Mouse (Mus musculus) forebrain, embryonic 16.5 days (tissue): ENCODE results near the gene Zrsr1. TPM values are rescaled to one million over a fixed set of nuclear protein-coding genes. Genes with fewer than 3 reads are reported as not detected.

ENCODE experiments used
- ATAC-seq: fragments of 200-750 bp; cut with Nextera tagmentation; 2 replicates; pipeline ENCODE4 v1.8.0; 2017; ENCODE audit warnings: mild to moderate bottlenecking, moderate library complexity
- H3K27ac ChIP-seq: fragments of 300-500 bp; sonication (generic); 2 replicates; pipeline ENCODE4 v1.5.1; 2014; ENCODE audit warnings: low read length, control low read depth
- H3K27me3 ChIP-seq: fragments of 300-500 bp; sonication (generic); replicated peaks from 2 replicates; pipeline ENCODE4 v1.6.1; 2014; ENCODE audit warnings: low read length; ENCODE audit not compliant: control insufficient read depth, insufficient read depth
- H3K36me3 ChIP-seq: fragments of 300-500 bp; sonication (generic); 2 replicates; pipeline ENCODE4 v1.6.1; 2014; ENCODE audit not compliant: control insufficient read depth, insufficient read depth
- H3K4me1 ChIP-seq: fragments of 300-500 bp; sonication (generic); replicated peaks from 2 replicates; pipeline ENCODE4 v1.6.1; 2014; ENCODE audit warnings: low read length; ENCODE audit not compliant: control insufficient read depth, insufficient read depth
- H3K4me2 ChIP-seq: fragments of 300-500 bp; sonication (generic); 2 replicates; pipeline ENCODE4 v1.6.1; 2014; ENCODE audit warnings: mild to moderate bottlenecking, low read length, control low read depth
- H3K4me3 ChIP-seq: fragments of 300-500 bp; sonication (generic); replicated peaks from 2 replicates; pipeline ENCODE4 v1.5.1; 2014; ENCODE audit warnings: mild to moderate bottlenecking, low read length, control low read depth
- H3K9ac ChIP-seq: fragments of 300-500 bp; sonication (generic); replicated peaks from 2 replicates; pipeline ENCODE4 v1.6.1; 2014; ENCODE audit warnings: low read depth, low read length, control low read depth
- H3K9me3 ChIP-seq: fragments of 300-500 bp; sonication (generic); 2 replicates; pipeline ENCODE4 v1.6.1; 2016; ENCODE audit warnings: low read length; ENCODE audit not compliant: control insufficient read depth
- WGBS: fragments of 180-500 bp; shearing (Covaris S2); extraction: QIAGEN DNeasy Blood & Tissue Kit; methylation state at CpG from one replicate; pipeline ENCODE4 v1.1.7; 2014; 5-methylcytosine and 5-hydroxymethylcytosine counted together
- polyA plus RNA-seq: library from polyadenylated mRNA; unstranded; fragments of >200 nt; fragmentation: Nextera tagmentation; extraction: Ambion mirVana; gene quantifications from 2 replicates; pipeline ENCODE4 v1.2.1, GENCODE M21; 2015

The Zrsr1 gene
- polyA plus RNA-seq, 1 experiment from 2014 or later = 6.6 TPM

DNA sequence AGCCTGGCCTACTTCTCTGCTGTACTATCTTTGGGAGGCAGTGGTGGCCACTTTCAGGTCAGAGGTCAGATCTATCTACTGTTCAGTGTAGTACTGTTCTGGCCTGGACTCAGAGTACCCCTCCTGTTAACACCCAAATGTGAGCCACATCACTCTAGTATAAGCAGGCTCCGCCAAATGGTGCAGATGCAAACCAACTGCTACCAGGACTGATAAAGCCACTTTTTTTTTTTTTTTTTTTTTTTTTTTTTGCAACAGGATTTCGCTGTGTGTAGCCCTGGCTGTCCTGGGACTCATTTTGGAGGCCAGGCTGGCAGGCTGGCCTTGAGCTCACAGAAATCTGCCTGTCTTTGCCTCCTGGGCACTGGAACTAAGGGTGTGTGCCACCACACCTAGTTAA is 32.8 kb upstream of the Zrsr1 start:
- no peaks in the 10 kb centered on the region for H3K27me3 ChIP-seq
- no peaks in the 10 kb centered on the region for H3K9me3 ChIP-seq
- ATAC-seq = no peak
- H3K4me3 ChIP-seq = no peak overlapping the region
- peaks cover 2% of the 10 kb centered on the region; the same call in 1 of the 2 replicates for H3K4me1 ChIP-seq
- H3K9ac ChIP-seq = no peak overlapping the region
- 94% methylated on average over 2 of the region's 2 CpGs for WGBS
- no peak overlapping the region for H3K27ac ChIP-seq
- H3K36me3 ChIP-seq = no peaks in the 10 kb centered on the region
- no peak overlapping the region for H3K4me2 ChIP-seq

DNA sequence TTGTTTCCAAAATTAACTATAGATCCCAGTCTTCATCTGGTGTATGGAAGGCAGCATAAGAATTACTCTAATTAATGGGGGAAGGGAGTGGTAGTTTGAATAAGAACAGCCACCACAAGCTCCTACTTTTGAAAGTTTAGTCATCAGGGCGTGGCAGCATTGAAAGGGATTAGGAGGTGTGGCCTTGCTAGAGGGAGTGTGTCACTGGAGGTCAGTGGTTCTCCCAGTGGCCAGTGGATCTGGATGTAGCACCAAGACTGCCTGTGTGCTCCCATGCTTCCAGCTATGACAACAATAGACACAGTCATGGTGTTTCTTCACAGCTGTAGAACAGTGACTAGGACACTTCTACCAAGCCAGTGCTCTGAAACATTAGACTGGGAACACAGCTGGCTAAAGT is 22.7 kb upstream of the Zrsr1 start:
- Histone ChIP-seq H3K9ac (no peak overlapping the region), H3K4me1 (no peaks in the 10 kb centered on the region), H3K9me3 (no peaks in the 10 kb centered on the region), H3K36me3 (no peaks in the 10 kb centered on the region), H3K27ac (no peak overlapping the region), H3K4me3 (no peak overlapping the region), H3K27me3 (no peaks in the 10 kb centered on the region), H3K4me2 (no peak overlapping the region)
- ATAC-seq = no peak
- WGBS = 76% methylated on average over 1 of the region's 1 CpGs

DNA sequence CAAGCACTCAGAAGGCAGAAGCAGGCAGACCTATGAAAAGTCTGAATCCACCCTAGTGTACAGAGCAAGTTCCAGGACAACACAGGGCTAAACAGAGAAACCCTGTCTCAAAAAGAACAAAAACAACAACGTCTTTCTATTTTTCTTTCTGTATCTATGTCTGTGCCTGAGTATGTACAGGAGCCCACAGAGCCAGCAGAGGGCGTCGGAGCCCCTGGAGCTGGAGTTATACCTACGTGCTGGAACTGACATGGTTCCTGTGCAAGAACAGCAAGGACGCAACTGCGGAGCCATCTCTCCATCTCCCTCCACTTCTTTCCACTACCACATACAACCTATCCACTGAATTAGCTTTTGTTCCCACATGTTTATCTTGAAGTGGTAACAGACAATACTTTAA is 21.7 kb upstream of the Zrsr1 start:
- Histone ChIP-seq H3K27ac (no peak overlapping the region), H3K36me3 (no peaks in the 10 kb centered on the region), H3K9ac (no peak overlapping the region), H3K9me3 (no peaks in the 10 kb centered on the region), H3K4me2 (no peak overlapping the region), H3K4me3 (no peak overlapping the region), H3K4me1 (no peaks in the 10 kb centered on the region), H3K27me3 (no peaks in the 10 kb centered on the region)
- 92% methylated on average over 6 of the region's 6 CpGs for WGBS
- ATAC-seq = no peak

DNA sequence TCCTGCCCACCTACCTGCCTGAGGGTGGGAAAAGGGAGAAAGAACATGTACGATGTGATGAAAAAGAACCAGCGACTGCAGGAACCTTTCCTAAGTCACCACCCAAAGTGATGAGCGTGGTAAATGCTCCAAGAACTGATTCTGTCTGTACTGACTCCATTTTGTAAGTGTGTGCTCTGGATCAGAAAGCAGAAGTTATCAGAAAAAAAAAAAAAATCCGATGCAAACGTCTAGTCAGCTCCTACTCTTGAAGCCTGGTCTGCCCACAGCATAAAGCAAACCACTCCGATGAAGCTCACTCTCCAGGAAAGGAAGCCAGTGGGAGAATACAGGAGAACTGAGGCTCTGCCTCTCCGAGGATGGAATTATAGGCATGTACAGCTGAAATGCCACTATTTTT is 19.1 kb upstream of the Zrsr1 start:
- no peaks in the 10 kb centered on the region for H3K27me3 ChIP-seq
- no peak overlapping the region for H3K27ac ChIP-seq
- H3K9me3 ChIP-seq = no peaks in the 10 kb centered on the region
- no peak overlapping the region for H3K9ac ChIP-seq
- no peak overlapping the region for H3K4me2 ChIP-seq
- H3K4me3 ChIP-seq = no peak overlapping the region
- no peaks in the 10 kb centered on the region; the same call in 1 of the 2 replicates for H3K36me3 ChIP-seq
- 95% methylated on average over 7 of the region's 7 CpGs for WGBS
- no peaks in the 10 kb centered on the region for H3K4me1 ChIP-seq
- no peak for ATAC-seq

GRCm38 (mm10) chr11:22956346-22956745 is 15.5 kb upstream of the Zrsr1 start:
- Histone ChIP-seq H3K4me3 (no peak overlapping the region), H3K4me2 (no peak overlapping the region), H3K36me3 (no peaks in the 10 kb centered on the region; the same call in 1 of the 2 replicates), H3K27me3 (no peaks in the 10 kb centered on the region), H3K27ac (no peak overlapping the region), H3K9ac (no peak overlapping the region), H3K9me3 (no peaks in the 10 kb centered on the region), H3K4me1 (no peaks in the 10 kb centered on the region)
- 96% methylated on average over 6 of the region's 6 CpGs for WGBS
- ATAC-seq = no peak

DNA sequence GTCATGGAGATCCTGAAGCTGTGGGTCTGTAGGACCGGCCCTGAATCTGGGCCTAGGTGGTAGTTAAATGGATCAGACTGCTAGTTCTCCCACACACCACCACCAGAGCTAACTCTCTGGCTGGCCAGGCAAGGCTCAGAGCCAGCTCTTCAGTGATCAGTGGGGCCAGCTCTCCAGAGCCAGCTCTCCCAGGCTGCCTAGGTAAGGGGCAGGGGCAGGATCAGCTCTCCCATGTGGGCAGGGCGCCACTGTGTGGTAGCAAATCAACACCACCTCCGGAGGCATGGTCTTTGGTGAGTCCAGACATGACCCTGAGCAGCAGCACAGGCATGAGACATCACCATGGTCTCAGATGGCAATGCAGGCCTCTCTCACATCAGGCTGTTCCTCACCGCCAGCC is 15.0 kb upstream of the Zrsr1 start:
- H3K4me2 ChIP-seq = no peak overlapping the region
- 68% methylated on average over 4 of the region's 4 CpGs for whole genome bisulfite sequencing
- H3K4me1 ChIP-seq = no peaks in the 10 kb centered on the region
- H3K4me3 ChIP-seq = no peak overlapping the region
- no peak overlapping the region for H3K27ac ChIP-seq
- H3K27me3 ChIP-seq = no peaks in the 10 kb centered on the region
- H3K36me3 ChIP-seq = no peaks in the 10 kb centered on the region; the same call in 1 of the 2 replicates
- no peak overlapping the region for H3K9ac ChIP-seq
- ATAC-seq = no peak
- no peaks in the 10 kb centered on the region for H3K9me3 ChIP-seq

DNA sequence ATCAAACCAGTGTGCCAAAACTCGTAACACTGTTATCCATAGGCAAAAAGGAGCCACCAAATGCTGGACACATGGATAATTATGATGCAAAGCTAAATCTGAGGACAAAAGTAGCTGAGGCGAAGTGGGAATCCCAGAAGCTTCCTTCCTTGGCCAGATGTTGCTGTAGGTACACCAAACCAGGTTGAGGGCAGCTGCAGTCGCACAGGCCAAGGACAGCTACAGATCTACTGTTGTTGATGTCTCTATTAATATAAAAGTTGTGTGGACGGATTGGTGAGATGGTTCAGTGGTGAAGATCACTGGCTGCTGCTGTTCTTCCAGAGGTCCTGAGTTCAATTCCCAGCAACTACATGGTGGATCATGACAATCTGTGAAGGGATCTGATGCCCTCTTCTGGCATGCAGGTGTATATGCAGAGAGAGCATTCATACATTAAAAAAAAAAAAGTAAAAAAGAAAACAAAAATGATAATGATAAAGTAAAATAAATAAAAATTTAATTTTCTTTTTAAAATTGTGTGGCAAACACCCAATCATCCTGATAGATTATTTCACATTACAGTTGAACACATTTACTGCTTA is 13.9 kb upstream of the Zrsr1 start:
- Histone ChIP-seq H3K4me1 (no peaks in the 10 kb centered on the region), H3K27ac (no peak overlapping the region), H3K27me3 (no peaks in the 10 kb centered on the region), H3K4me2 (no peak overlapping the region), H3K36me3 (no peaks in the 10 kb centered on the region; the same call in 1 of the 2 replicates), H3K4me3 (no peak overlapping the region), H3K9me3 (no peaks in the 10 kb centered on the region), H3K9ac (no peak overlapping the region)
- ATAC-seq = no peak
- 89% methylated on average over 4 of the region's 4 CpGs for WGBS

GRCm38 (mm10) chr11:22962101-22962500 is 9.7 kb upstream of the Zrsr1 start:
- H3K36me3 ChIP-seq = 0 out of 2 replicates have a peak, but pooled peaks cover 2% of the 10 kb centered on the region
- no peak overlapping the region for H3K4me3 ChIP-seq
- no peak overlapping the region for H3K9ac ChIP-seq
- H3K27ac ChIP-seq = no peak overlapping the region
- no peaks in the 10 kb centered on the region for H3K4me1 ChIP-seq
- ATAC-seq = no peak
- H3K9me3 ChIP-seq = no peaks in the 10 kb centered on the region
- H3K4me2 ChIP-seq = no peak overlapping the region
- 93% methylated on average over 1 of the region's 1 CpGs for WGBS
- H3K27me3 ChIP-seq = no peaks in the 10 kb centered on the region

DNA sequence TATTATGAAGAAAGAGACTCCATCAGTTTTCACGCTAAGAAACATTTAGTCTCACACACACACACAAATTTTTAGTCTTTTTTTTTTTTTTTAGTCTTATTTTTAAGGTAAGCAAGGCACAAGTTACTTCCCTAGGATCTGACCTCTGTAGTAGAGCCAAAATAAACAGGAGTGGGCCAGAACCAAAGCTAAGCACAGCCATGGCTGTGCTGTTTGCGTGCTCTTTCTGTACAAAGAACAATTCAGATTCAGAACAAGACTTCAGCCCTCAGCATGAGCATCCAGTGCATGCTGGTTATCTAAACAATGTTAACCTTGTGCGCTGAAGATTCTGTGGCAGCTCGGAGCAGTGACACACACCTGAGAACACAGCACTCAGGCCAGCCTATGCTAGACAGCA is 7.4 kb upstream of the Zrsr1 start:
- H3K36me3 ChIP-seq = 0 out of 2 replicates have a peak, but pooled peaks cover 2% of the 10 kb centered on the region
- WGBS = 79% methylated on average over 4 of the region's 4 CpGs
- H3K27me3 ChIP-seq = no peaks in the 10 kb centered on the region
- no peaks in the 10 kb centered on the region for H3K4me1 ChIP-seq
- no peak overlapping the region for H3K4me2 ChIP-seq
- H3K27ac ChIP-seq = no peak overlapping the region
- no peak overlapping the region for H3K4me3 ChIP-seq
- no peak overlapping the region for H3K9ac ChIP-seq
- peaks cover 3% of the 10 kb centered on the region; the same call in 1 of the 2 replicates for H3K9me3 ChIP-seq
- no peak for ATAC-seq

DNA sequence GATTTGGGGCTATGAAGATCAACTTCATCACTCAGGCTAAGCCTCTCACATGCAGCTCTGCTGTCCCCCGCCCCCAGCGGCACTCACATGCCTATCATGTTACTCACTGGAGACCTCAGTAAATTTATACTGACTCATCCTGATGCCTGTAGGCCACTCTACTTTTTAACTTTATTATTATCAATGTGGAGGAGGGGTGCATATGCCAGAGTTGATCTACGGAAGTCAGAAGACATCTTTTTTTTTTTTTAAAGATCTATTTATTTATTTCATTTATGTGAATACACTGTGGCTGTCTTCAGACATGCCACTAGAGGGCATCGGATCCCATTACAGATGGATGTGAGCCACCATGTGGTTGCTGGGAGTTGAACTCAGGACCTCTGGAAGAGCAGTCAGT is 6.3 kb upstream of the Zrsr1 start:
- 0 out of 2 replicates have a peak, but pooled peaks cover 2% of the 10 kb centered on the region for H3K36me3 ChIP-seq
- no peaks in the 10 kb centered on the region for H3K27me3 ChIP-seq
- WGBS = 83% methylated on average over 4 of the region's 4 CpGs
- no peak overlapping the region for H3K4me2 ChIP-seq
- H3K27ac ChIP-seq = no peak overlapping the region
- no peak overlapping the region for H3K4me3 ChIP-seq
- peaks cover 3% of the 10 kb centered on the region; the same call in 1 of the 2 replicates for H3K9me3 ChIP-seq
- no peaks in the 10 kb centered on the region for H3K4me1 ChIP-seq
- H3K9ac ChIP-seq = no peak overlapping the region
- ATAC-seq = no peak
